Mouse (Mus musculus) kidney, embryonic 14.5 days (tissue): ENCODE measurements around the gene Siah2. TPM values are rescaled to one million over a fixed set of nuclear protein-coding genes. Genes with fewer than 3 reads are reported as not detected.

ENCODE experiments used
- ATAC-seq: fragments of 200-750 bp; cut with Nextera tagmentation; 2 replicates; pipeline ENCODE4 v1.8.0; 2017; ENCODE audit warnings: moderate number of reproducible peaks, mild to moderate bottlenecking, moderate TSS enrichment, moderate library complexity; ENCODE audit not compliant: low FRiP score, low TSS enrichment
- H3K27ac ChIP-seq: fragments of 300-500 bp; sonication (generic); 2 replicates; pipeline ENCODE4 v1.5.1; 2014; ENCODE audit warnings: low read depth, mild to moderate bottlenecking, low read length, moderate library complexity, mixed read lengths
- H3K27me3 ChIP-seq: fragments of 300-500 bp; sonication (generic); 2 replicates; pipeline ENCODE4 v1.6.1; 2014; ENCODE audit warnings: mild to moderate bottlenecking, low read length; ENCODE audit not compliant: control insufficient read depth, insufficient read depth
- H3K36me3 ChIP-seq: fragments of 300-500 bp; sonication (generic); 2 replicates; pipeline ENCODE4 v1.6.1; 2014; ENCODE audit warnings: low read length, mixed read lengths; ENCODE audit not compliant: control insufficient read depth, insufficient read depth
- H3K4me1 ChIP-seq: fragments of 300-500 bp; sonication (generic); 2 replicates; pipeline ENCODE4 v1.6.1; 2014; ENCODE audit warnings: low read length, mixed read lengths; ENCODE audit not compliant: control insufficient read depth, insufficient read depth
- H3K4me2 ChIP-seq: fragments of 300-500 bp; sonication (generic); replicated peaks from 2 replicates; pipeline ENCODE4 v1.6.1; 2014; ENCODE audit warnings: low read depth, mild to moderate bottlenecking, low read length
- H3K4me3 ChIP-seq: fragments of 300-500 bp; sonication (generic); 2 replicates; pipeline ENCODE4 v1.5.1; 2014; ENCODE audit warnings: mild to moderate bottlenecking, low read length
- H3K9ac ChIP-seq: fragments of 300-500 bp; sonication (generic); 2 replicates; pipeline ENCODE4 v1.6.1; 2014; ENCODE audit warnings: low read depth, mild to moderate bottlenecking, low read length, moderate library complexity
- H3K9me3 ChIP-seq: fragments of 300-500 bp; sonication (generic); 2 replicates; pipeline ENCODE4 v1.6.1; 2016; ENCODE audit warnings: low read length; ENCODE audit not compliant: control insufficient read depth
- WGBS: fragments of 180-500 bp; shearing (Covaris S2); extraction: QIAGEN DNeasy Blood & Tissue Kit; methylation state at CpG from one replicate; pipeline ENCODE4 v1.1.7; 2014; 5-methylcytosine and 5-hydroxymethylcytosine counted together
- polyA plus RNA-seq: library from polyadenylated mRNA; unstranded; fragments of >200 nt; fragmentation: Nextera tagmentation; extraction: Ambion mirVana; gene quantifications from 2 replicates; pipeline ENCODE4 v1.2.1, GENCODE M21; 2014

Gene Siah2
- polyA plus RNA-seq, 1 experiment from 2014 or later, result 5.5 TPM

DNA sequence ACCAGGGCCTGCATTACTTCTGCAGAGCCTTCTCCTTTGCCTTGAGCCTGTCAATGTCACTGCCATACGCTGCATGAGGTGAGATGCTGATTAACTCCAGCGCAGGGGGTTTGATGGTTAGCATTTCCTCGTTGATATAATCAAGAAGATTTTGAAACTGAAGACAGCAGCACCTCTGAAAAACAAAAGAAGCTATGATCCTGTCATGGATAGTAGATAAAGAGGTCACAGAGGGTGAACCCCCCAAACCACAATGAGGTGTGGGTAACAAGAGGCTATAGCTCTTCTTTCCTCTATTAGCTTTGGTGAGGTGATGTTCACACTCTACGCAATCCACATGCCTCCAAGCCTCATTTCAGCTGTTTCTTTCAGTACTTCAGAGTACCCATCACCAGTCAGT is 67.2 kb downstream of the Siah2 start:
- Histone ChIP-seq H3K27me3 (no peaks in the 10 kb centered on the region), H3K4me3 (no peak overlapping the region), H3K4me1 (no peaks in the 10 kb centered on the region), H3K4me2 (no peak overlapping the region), H3K27ac (no peak overlapping the region), H3K9me3 (no peaks in the 10 kb centered on the region), H3K36me3 (no peaks in the 10 kb centered on the region), H3K9ac (no peak overlapping the region)
- 85% methylated on average over 4 of the region's 4 CpGs for WGBS
- no peak for ATAC-seq

Other genes starting within 250 kb of the Siah2 start
- gene Eif2a, start 166.6 kb downstream of the Siah2 start, polyA plus RNA-seq, result 71.1 and 72.0 TPM in 2 replicates
- gene Serp1, start 166.5 kb downstream of the Siah2 start, polyA plus RNA-seq, result 99.5 and 130 TPM in 2 replicates
- gene Selenot, start 115.8 kb downstream of the Siah2 start, polyA plus RNA-seq, result 30.6 and 31.5 TPM in 2 replicates
- gene Erich6, start 55.2 kb downstream of the Siah2 start, polyA plus RNA-seq, result 0.14 TPM in 1 of 2 replicates, not detected in the other
- not detected in 2 replicates for gene Mindy4b-ps, start 129.9 kb upstream of the Siah2 start, polyA plus RNA-seq
- gene Clrn1, start 192.9 kb upstream of the Siah2 start, polyA plus RNA-seq, result 6.5 and 7.2 TPM in 2 replicates